Mouse (Mus musculus): ENCODE results near the gene Gmpr. TPM values are rescaled to one million over a fixed set of nuclear protein-coding genes. Genes with fewer than 3 reads are reported as not detected.
A peak's percentile ranks its signal among the peaks of the same experiment; 100 is the strongest.

Gene Gmpr
- total and polyA plus RNA-seq, 3 experiments: 139 to 171 (median 158) TPM

GRCm38 (mm10) chr13:45514115-45514514 lies 6.9 kb downstream of the Gmpr start:
- DNase-seq: no peak
- Histone ChIP-seq H3K4me3 (no peak overlapping the region), H3K27me3 (ENCODE audit: control insufficient read depth, insufficient read depth, low read length) (no peaks in the 10 kb centered on the region), H3K79me2 (replicated peaks; ENCODE audit: control insufficient read depth, insufficient read depth, low read length) (0 out of 2 replicates have a peak, but pooled peaks cover 1% of the 10 kb centered on the region), H3K36me3 (ENCODE audit: control insufficient read depth, insufficient read depth, low read length) (peaks cover 23% of the 10 kb centered on the region), H3K9ac (ENCODE audit: low read depth, low read length) (no peak overlapping the region), H3K27ac (no peak overlapping the region), H3K4me1 (ENCODE audit: control insufficient read depth, insufficient read depth, low read length) (peaks cover 28% of the 10 kb centered on the region)
- intact Hi-C loops (cut with DNase I): no loop called here
- 80% methylated on average over 5 of the region's 5 CpGs for WGBS
- TF ChIP-seq POLR2A (IDR thresholded peaks at IDR 0.05; ENCODE audit: insufficient read depth, low read depth, low read length) (no peak), CTCF (IDR thresholded peaks at IDR 0.05) (no peak)

- Histone ChIP-seq H3K27ac (no peak overlapping the region), H3K4me1 (ENCODE audit: control insufficient read depth, insufficient read depth, low read length) (peaks cover 28% of the 10 kb centered on the region), H3K36me3 (ENCODE audit: control insufficient read depth, insufficient read depth, low read length) (peaks cover 23% of the 10 kb centered on the region), H3K27me3 (ENCODE audit: control insufficient read depth, insufficient read depth, low read length) (no peaks in the 10 kb centered on the region), H3K9ac (ENCODE audit: low read depth, low read length) (no peak overlapping the region), H3K79me2 (replicated peaks; ENCODE audit: control insufficient read depth, insufficient read depth, low read length) (0 out of 2 replicates have a peak, but pooled peaks cover 1% of the 10 kb centered on the region), H3K4me3 (no peak overlapping the region)
- no peak for DNase-seq
- WGBS: 33% methylated on average over 8 of the region's 8 CpGs
- TF ChIP-seq POLR2A (IDR thresholded peaks at IDR 0.05; ENCODE audit: insufficient read depth, low read depth, low read length) (no peak), EP300 (IDR thresholded peaks at IDR 0.05; ENCODE audit: insufficient read depth, low read depth, low read length) (no peak)
- intact Hi-C loops (cut with DNase I): no loop called here
Observed at GRCm38 (mm10) chr13:45514832-45515422, 7.7 kb downstream of the Gmpr start.

GRCm38 (mm10) chr13:45516501-45517393 lies 9.5 kb downstream of the Gmpr start:
- Histone ChIP-seq H3K4me1 (ENCODE audit: control insufficient read depth, insufficient read depth, low read length) (peaks cover 21% of the 10 kb centered on the region), H3K27me3 (ENCODE audit: control insufficient read depth, insufficient read depth, low read length) (no peaks in the 10 kb centered on the region), H3K36me3 (ENCODE audit: control insufficient read depth, insufficient read depth, low read length) (peaks cover 17% of the 10 kb centered on the region; the same call in 1 of the 2 replicates), H3K4me3 (0 out of 2 replicates have a peak overlapping the region, but pooled peaks have one; percentile 19), H3K27ac (peak overlapping the region; percentile 56), H3K9ac (ENCODE audit: low read depth, low read length) (peak overlapping the region; percentile 14; the same call in 1 of the 2 replicates), H3K79me2 (replicated peaks; ENCODE audit: control insufficient read depth, insufficient read depth, low read length) (0 out of 2 replicates have a peak, but pooled peaks cover 1% of the 10 kb centered on the region)
- peak; percentile 51 to 53 for DNase-seq
- intact Hi-C loops (cut with DNase I): no loop called here
- no peak for TF ChIP-seq CTCF (IDR thresholded peaks at IDR 0.05)
- TF ChIP-seq EP300 (IDR thresholded peaks at IDR 0.05; ENCODE audit: insufficient read depth, low read depth, low read length): no peak
- no peak for TF ChIP-seq POLR2A (IDR thresholded peaks at IDR 0.05; ENCODE audit: insufficient read depth, low read depth, low read length)
- 8% methylated on average over 24 of the region's 24 CpGs for WGBS

GRCm38 (mm10) chr13:45524305-45524704 lies 17.1 kb downstream of the Gmpr start:
- Histone ChIP-seq H3K27ac (peak overlapping the region; percentile 57), H3K4me1 (ENCODE audit: control insufficient read depth, insufficient read depth, low read length) (peaks cover 2% of the 10 kb centered on the region; the same call in 1 of the 2 replicates), H3K36me3 (ENCODE audit: control insufficient read depth, insufficient read depth, low read length) (peaks cover 6% of the 10 kb centered on the region), H3K4me3 (no peak overlapping the region), H3K27me3 (ENCODE audit: control insufficient read depth, insufficient read depth, low read length) (no peaks in the 10 kb centered on the region), H3K79me2 (replicated peaks; ENCODE audit: control insufficient read depth, insufficient read depth, low read length) (no peaks in the 10 kb centered on the region), H3K9ac (ENCODE audit: low read depth, low read length) (no peak overlapping the region)
- intact Hi-C loops (cut with DNase I): no loop called here
- TF ChIP-seq CTCF (IDR thresholded peaks at IDR 0.05): no peak
- no peak for TF ChIP-seq EP300 (IDR thresholded peaks at IDR 0.05; ENCODE audit: insufficient read depth, low read depth, low read length)
- TF ChIP-seq POLR2A (IDR thresholded peaks at IDR 0.05; ENCODE audit: insufficient read depth, low read depth, low read length): no peak
- DNase-seq: peak in 1 of 2 experiments; percentile 55
- 59% methylated on average over 3 of the region's 3 CpGs for WGBS

GRCm38 (mm10) chr13:45524791-45525435 lies 17.7 kb downstream of the Gmpr start:
- H3K9ac ChIP-seq (ENCODE audit: low read depth, low read length): no peak overlapping the region
- H3K27me3 ChIP-seq (ENCODE audit: control insufficient read depth, insufficient read depth, low read length): no peaks in the 10 kb centered on the region
- H3K79me2 ChIP-seq (replicated peaks; ENCODE audit: control insufficient read depth, insufficient read depth, low read length): no peaks in the 10 kb centered on the region
- H3K4me1 ChIP-seq (ENCODE audit: control insufficient read depth, insufficient read depth, low read length): peaks cover 3% of the 10 kb centered on the region; the same call in 1 of the 2 replicates
- no peak for DNase-seq
- intact Hi-C loops (cut with DNase I): no loop called here
- TF ChIP-seq EP300 (IDR thresholded peaks at IDR 0.05; ENCODE audit: insufficient read depth, low read depth, low read length) (no peak), POLR2A (IDR thresholded peaks at IDR 0.05; ENCODE audit: insufficient read depth, low read depth, low read length) (no peak)
- peak overlapping the region; percentile 57 for H3K27ac ChIP-seq
- peaks cover 6% of the 10 kb centered on the region for H3K36me3 ChIP-seq (ENCODE audit: control insufficient read depth, insufficient read depth, low read length)
- WGBS: 89% methylated on average over 6 of the region's 6 CpGs
- no peak overlapping the region for H3K4me3 ChIP-seq

All from heart, adult 2 months (tissue).